Mouse (Mus musculus): ENCODE results near the gene Mrpl14. TPM values are rescaled to one million over a fixed set of nuclear protein-coding genes. Genes with fewer than 3 reads are reported as not detected.

The Mrpl14 gene
- polyA plus RNA-seq, 2 experiments from 2014 or later = 91.5 to 92.9 TPM

GRCm38 (mm10) chr17:45727481-45727880 lies 41.4 kb downstream of the Mrpl14 start:
- ATAC-seq = no peak

GRCm38 (mm10) chr17:45727983-45728723 lies 42.0 kb downstream of the Mrpl14 start:
- ATAC-seq = no peak

GRCm38 (mm10) chr17:45729387-45729786 lies 43.3 kb downstream of the Mrpl14 start:
- ATAC-seq = no peak

DNA sequence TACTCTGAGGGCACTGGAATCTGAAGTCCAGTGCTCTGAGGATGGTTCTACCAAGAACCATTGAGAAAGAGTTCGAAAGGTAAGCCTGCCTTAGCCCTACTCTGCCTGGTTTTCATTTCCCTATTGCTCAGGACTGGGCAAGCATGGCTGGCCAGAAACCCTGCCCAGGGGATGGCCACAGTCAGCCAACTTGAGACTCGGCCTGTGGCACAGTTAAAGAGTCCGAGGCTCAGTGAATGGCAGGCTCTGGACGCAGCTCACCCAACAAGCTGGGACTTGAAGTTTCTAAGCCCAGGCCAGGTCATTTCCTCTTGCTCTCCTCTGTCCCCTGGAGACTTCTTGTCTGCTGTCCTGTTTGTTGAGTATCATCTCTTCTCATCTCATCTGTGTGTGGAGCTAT lies 44.6 kb downstream of the Mrpl14 start:
- ATAC-seq = no peak

DNA sequence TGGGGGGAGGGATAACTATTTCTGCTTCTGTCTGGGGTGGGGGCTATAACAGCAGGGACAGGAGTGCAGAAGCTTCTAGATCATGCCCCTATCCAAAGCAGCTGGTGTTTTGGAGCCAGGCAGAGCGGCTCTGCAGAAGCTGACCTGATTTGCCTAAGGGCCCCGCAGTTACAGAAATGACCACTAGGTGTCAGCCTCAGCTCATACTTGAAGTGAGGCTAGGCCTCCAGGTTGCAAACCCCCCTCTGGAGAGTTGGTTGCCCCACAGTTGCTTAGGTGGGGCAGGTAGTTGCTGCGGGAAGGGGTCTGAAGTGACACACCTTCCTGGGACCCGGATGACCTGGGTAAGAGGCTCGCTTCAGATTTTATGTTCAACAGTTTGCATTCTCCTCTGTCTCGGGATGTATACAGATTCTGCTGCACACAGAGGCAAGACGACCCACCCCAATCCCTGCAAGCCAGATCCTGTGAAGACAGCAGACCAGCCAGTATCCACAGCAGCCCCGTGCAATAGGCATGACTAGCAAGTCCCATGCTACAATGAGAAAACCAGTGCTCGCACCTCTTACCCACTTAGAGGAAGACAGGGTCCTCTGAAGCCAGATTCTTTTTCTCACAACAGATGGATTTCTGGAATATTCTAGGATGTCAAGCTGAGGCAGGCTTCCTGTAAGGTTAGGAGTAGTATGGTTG lies 45.2 kb downstream of the Mrpl14 start:
- peak; percentile 75 for ATAC-seq

DNA sequence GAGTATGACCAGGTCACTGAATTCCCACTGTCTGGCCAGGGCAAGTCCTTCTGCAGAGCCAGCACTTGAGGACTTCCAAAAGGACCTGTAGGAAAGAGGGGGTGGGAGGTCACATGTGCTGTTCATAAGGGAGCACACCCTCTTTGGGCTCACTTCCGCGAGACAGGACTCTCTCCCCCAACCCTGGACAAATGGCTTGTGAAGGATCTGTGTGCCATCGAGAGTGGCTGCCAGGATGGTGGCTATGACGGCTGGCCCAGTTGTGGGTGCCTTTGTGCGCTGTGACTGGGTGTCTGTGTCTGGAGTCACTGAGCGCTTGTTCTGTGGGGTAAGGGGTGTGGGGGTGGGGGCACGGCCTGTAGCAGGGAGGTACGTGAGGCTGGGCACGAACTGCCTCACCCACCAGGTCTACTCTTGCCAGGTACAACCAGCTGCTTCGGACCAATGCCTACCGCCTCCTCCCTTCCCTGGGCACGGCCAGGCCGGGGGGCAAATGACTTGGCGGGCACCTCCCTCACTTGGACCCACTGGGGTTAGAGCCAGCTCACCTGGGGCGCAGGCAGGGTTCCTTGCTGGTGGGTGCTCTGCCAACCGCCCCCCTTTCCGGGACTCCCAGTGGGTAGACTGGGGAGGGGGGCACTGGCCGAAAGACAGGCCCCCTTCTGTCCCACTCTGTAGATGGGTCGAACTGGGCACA lies 47.1 kb downstream of the Mrpl14 start:
- no peak for ATAC-seq

DNA sequence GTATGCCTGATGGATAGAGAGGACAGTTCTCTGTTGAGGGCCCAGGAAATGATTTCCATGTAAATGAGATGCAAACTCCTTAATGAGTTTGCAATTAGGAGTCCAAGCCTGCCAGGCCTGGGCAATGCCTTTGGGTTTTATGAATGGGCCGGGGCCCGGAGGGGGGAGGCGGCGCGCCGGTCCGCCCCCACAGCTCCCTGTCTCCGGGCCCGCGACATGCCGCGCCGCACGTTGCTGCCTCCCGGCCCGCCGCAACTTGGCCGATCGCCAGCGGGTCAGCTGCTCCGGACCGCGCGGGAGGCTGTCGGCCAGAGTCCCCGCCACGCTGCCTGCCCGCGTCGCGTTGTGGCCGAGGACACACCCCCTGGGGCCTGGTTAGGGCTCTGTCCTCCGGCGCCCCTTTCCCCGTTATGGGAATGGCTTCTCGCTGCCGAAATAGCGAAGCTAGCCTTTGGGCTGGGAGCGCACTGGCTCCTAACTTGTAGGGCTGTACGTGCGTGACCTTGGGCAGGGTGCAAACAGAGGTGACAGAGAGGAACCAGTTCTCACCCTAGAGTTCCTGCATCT lies 47.7 kb downstream of the Mrpl14 start, which contains the start of gene 1600014C23Rik:
TSS of gene 1600014C23Rik (minus strand) at position 110 of the 567 bp plus-strand sequence.
- no peak for ATAC-seq

GRCm38 (mm10) chr17:45734333-45734732 lies 48.2 kb downstream of the Mrpl14 start:
- ATAC-seq = no peak

GRCm38 (mm10) chr17:45734881-45735280 lies 48.8 kb downstream of the Mrpl14 start:
- no peak for ATAC-seq

DNA sequence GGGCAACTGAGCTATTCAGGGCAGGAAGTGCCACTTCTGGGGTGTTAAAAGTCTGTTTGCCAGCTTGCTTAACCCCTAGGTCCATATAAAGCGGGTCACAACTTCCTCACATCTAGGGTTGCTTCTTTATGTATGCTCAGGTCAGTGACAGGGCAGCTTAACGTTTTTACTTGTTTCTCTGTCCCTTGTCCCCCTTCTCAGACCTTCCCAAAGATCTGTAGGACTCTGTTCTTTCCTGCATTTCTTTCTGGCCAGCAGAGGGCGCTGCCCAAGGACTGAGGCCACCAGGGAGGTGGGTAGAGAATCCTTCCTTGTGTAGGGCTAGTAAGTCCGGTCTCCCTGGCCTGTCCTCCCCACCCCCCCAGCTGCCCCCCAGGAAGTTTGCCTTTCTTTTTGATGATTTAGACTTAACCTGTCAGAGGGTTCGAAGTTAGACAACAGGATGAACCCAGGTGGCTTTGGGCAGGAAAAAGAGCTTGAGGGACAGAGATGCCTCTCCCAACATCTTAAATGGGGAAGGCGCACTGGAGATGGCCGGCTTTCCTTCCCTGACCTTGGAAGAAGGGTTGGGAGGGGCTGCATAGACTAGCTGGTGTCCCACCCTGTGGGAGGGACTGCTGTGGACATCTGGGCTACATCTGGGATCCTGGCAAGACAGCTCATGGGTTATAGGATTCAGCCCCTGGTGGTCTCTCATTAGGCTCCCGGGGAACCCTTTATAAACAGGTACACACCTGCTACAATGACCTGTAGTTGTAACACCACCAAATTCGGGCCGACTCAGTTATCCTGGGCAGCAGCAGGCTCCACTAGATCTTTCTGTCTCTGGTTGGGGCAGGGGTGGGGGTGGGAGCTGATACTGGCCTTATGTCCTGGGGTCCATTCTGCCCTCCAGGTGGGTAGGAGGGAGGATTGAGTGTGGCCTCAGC lies 49.5 kb downstream of the Mrpl14 start:
- ATAC-seq = peak; percentile 36

- ATAC-seq = peak; percentile 73
These were observed 50.4 kb downstream of the Mrpl14 start for GRCm38 (mm10) chr17:45736311-45737077.

DNA sequence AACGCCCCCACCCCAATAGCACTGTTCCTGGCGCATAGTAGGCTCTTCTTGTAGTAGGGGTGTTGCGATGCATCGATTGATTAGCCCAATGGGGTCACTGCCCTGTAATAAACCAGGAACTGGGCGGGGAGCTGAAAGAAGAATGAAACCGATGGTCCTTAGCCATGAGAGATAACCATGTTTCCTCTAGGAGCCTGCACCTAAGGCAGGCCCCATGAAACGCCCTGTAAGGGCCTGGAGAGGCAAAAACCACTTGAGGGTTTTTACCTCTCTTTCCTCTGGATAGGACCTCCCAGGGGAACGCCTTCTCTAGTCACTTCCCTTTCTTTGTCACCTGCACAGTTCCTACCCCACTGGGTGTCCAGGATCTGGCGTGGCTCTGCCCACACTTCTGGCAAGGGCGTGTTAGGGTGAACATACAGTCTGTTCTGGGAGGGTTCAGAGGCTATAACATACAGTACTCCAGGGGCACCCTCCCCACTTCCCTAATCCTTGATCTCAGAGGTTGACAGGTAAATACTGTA lies 51.0 kb downstream of the Mrpl14 start:
- ATAC-seq = peak; percentile 13

DNA sequence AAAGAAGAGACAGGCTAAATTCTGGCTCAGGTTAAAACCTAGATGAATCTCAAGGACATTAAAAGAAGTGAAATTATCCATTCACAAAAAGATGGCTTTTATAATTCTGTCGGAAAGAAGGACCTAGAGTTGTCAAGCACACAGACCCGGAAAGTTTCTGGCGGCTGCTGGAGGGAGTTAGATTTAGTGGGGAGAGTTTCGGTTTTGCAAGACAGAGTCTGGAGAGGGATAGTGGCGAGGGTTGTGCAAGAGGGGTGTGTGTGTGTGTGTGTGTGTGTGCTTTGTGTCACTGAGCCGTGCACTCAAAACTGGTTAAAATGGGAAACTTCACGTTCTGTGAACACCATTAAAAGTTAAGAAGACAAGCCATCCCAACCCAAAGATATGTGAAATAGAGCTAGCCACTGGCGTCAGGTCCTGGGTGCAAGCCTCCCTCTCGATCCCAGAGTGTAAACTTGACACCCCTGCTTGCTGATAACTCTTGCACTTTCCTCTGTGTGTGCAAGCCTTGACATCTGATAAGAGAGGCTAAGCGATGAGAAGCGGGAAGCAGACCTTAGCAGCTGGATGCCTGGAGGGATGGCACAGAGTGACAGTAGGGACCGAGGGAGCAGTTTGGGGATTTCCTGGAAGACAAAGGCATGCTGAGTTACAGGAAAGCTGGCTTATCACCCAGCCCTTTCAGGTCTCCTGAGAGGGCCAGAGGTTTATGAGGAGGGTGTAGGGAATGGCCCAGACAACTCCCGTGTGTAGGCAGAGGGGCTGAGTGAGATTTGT lies 56.4 kb downstream of the Mrpl14 start:
- ATAC-seq = no peak

DNA sequence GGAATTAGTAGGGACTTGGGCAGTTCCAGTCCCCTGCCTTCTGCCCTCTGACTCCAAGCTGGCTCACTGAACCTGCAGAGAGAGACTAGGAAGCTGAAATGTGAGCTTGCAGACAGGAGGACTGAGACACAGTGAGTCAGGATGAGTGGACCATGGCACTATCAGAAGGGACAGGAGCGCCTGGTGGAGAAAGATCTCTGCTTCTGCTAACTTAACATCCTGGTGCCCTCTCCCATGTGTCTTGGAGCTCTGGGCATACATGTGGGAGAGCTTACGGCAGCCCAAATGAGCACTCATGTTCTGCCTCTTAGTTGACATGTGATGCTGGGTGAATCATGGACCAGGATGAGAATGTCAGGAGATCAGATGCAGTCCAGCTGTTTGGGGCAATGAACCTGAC lies 59.5 kb downstream of the Mrpl14 start:
- ATAC-seq = no peak

DNA sequence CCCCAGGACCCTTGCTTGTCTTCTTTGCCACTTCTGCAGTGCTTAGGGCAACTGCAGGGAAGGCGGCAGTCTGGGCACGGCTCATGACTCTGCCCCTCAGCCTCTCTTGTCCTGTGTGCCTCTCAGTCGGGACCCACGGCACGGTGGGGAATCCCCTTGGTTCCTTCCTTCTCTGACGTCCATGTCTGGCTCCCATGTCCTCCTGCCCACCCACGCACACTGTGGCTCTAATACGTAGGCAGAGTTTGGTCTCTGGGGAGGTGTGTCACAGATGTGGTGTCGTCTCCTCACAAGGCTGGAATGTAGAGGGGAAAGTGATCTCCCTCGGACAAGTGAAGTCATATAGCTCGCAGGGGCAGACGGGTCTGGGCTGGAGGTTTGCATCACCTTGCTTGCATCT lies 60.6 kb downstream of the Mrpl14 start:
- peak; percentile 75 for ATAC-seq

DNA sequence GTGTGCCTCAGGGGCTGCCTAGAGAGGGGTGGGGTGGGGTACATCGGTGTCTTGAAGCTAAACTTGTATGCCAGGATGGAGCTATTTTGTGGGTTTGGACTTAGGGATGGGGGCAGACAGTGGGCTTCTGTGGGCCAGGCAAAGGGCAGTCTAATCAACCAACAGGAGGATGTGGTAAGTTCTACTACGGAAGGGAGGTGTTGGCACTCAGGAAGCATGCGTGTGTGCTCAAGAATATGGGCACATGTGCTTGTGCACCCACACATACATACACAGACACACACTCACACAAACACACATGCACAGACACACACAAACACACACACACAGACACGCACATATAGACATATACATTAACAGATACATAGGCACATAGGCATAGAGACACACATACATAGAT lies 61.2 kb downstream of the Mrpl14 start:
- ATAC-seq = peak; percentile 54
